Mouse (Mus musculus) MEL (cell line): ENCODE measurements around the gene Slfn2. TPM values are rescaled to one million over a fixed set of nuclear protein-coding genes. Genes with fewer than 3 reads are reported as not detected.

ENCODE experiments used
- CTCF ChIP-seq, 3 experiments: IDR thresholded peaks in 2 of 3; conservative IDR thresholded peaks in 1 of 3; 2 replicates each; pipeline ENCODE4 v1.5.1; 2011 to 2012; ENCODE audit warnings: low read length in 3 of 3, low read depth in 2 of 3, mild to moderate bottlenecking in 2 of 3, improper control_type of control experiment in 1 of 3, inconsistent platforms in 1 of 3, mixed read lengths in 1 of 3, moderate library complexity in 1 of 3; ENCODE audit not compliant: control insufficient read depth in 1 of 3, insufficient read depth in 1 of 3, poor library complexity in 1 of 3, severe bottlenecking in 1 of 3
- ELF1 ChIP-seq: IDR thresholded peaks from 2 replicates; pipeline ENCODE4 v1.6.1; 2014; ENCODE audit warnings: low read depth, mild to moderate bottlenecking, inconsistent platforms, low read length, improper control_type of control experiment, moderate library complexity
- EP300 ChIP-seq, 2 experiments: IDR thresholded peaks; 2 replicates each; pipeline ENCODE4 v1.6.1; 2011; ENCODE audit warnings: improper control_type of control experiment in 2 of 2, low read length in 2 of 2, low read depth in 1 of 2, mild to moderate bottlenecking in 1 of 2
- GABPA ChIP-seq: IDR thresholded peaks from 2 replicates; pipeline ENCODE4 v1.6.1; 2012; ENCODE audit warnings: low read depth, mild to moderate bottlenecking, inconsistent platforms, low read length, improper control_type of control experiment, moderate library complexity
- KAT2A ChIP-seq: conservative IDR thresholded peaks from 2 replicates; pipeline ENCODE4 v1.6.1; 2012; ENCODE audit warnings: low read depth, low read length, improper control_type of control experiment, inconsistent platforms
- MAFK ChIP-seq: IDR thresholded peaks from 2 replicates; pipeline ENCODE4 v1.6.1; 2011; ENCODE audit warnings: low read depth, mild to moderate bottlenecking, low read length, improper control_type of control experiment, borderline replicate concordance
- MAX ChIP-seq: IDR thresholded peaks from 2 replicates; pipeline ENCODE4 v1.6.1; 2011; ENCODE audit warnings: low read length, improper control_type of control experiment
- MEF2A ChIP-seq: IDR thresholded peaks from 2 replicates; pipeline ENCODE4 v1.6.1; 2014; ENCODE audit warnings: low read depth, mild to moderate bottlenecking, inconsistent platforms, low read length, improper control_type of control experiment; ENCODE audit not compliant: poor library complexity, insufficient replicate concordance, severe bottlenecking; ENCODE audit errors: extremely low read depth
- MXI1 ChIP-seq: IDR thresholded peaks from 2 replicates; pipeline ENCODE4 v1.6.1; 2011; ENCODE audit warnings: mild to moderate bottlenecking, low read depth, low read length, improper control_type of control experiment
- MYB ChIP-seq: IDR thresholded peaks from 2 replicates; pipeline ENCODE4 v1.6.1; 2011; ENCODE audit warnings: mild to moderate bottlenecking, low read depth, low read length, improper control_type of control experiment
- MYC ChIP-seq: IDR thresholded peaks from 2 replicates; pipeline ENCODE4 v1.6.1; 2011; ENCODE audit warnings: low read depth, mild to moderate bottlenecking, low read length, improper control_type of control experiment, moderate library complexity
- NRF1 ChIP-seq: IDR thresholded peaks from 2 replicates; pipeline ENCODE4 v1.6.1; 2014; ENCODE audit warnings: low read depth, mild to moderate bottlenecking, inconsistent platforms, low read length, improper control_type of control experiment, moderate library complexity; ENCODE audit not compliant: poor library complexity, insufficient read depth, severe bottlenecking
- POLR2A ChIP-seq, 2 experiments: IDR thresholded peaks; 2 replicates each; pipeline ENCODE4 v1.6.1; 2011 to 2012; ENCODE audit warnings: low read length in 2 of 2, mild to moderate bottlenecking in 2 of 2, control low read depth in 1 of 2, improper control_type of control experiment in 1 of 2, low read depth in 1 of 2, moderate library complexity in 1 of 2; ENCODE audit not compliant: control insufficient read depth in 1 of 2, insufficient read depth in 1 of 2, poor library complexity in 1 of 2
- RAD21 ChIP-seq: IDR thresholded peaks from 2 replicates; pipeline ENCODE4 v1.6.1; 2011; ENCODE audit warnings: mild to moderate bottlenecking, low read depth, low read length, improper control_type of control experiment
- SIN3A ChIP-seq: IDR thresholded peaks from 2 replicates; pipeline ENCODE4 v1.6.1; 2012; ENCODE audit warnings: low read length, improper control_type of control experiment, inconsistent platforms
- SMC3 ChIP-seq: IDR thresholded peaks from 2 replicates; pipeline ENCODE4 v1.6.1; 2011; ENCODE audit warnings: low read depth, low read length, improper control_type of control experiment
- TAL1 ChIP-seq: IDR thresholded peaks from 2 replicates; pipeline ENCODE4 v1.6.1; 2012; ENCODE audit warnings: mild to moderate bottlenecking, inconsistent platforms, low read length, moderate library complexity, mixed read lengths
- TBP ChIP-seq: IDR thresholded peaks from 2 replicates; pipeline ENCODE4 v1.8.0; 2011; ENCODE audit warnings: low read depth, low read length, improper control_type of control experiment
- TCF12 ChIP-seq: IDR thresholded peaks from 2 replicates; pipeline ENCODE4 v1.6.1; 2014; ENCODE audit warnings: low read depth, mild to moderate bottlenecking, inconsistent platforms, low read length, improper control_type of control experiment, moderate library complexity
- UBTF ChIP-seq: IDR thresholded peaks from 2 replicates; pipeline ENCODE4 v1.6.1; 2012; ENCODE audit warnings: low read depth, mild to moderate bottlenecking, inconsistent platforms, low read length, improper control_type of control experiment, moderate library complexity, borderline replicate concordance; ENCODE audit not compliant: insufficient read depth
- USF1 ChIP-seq: IDR thresholded peaks from 2 replicates; pipeline ENCODE4 v1.6.1; 2014; ENCODE audit warnings: low read depth, mild to moderate bottlenecking, inconsistent platforms, low read length, improper control_type of control experiment, moderate library complexity
- ZC3H11A ChIP-seq: IDR thresholded peaks from 2 replicates; pipeline ENCODE4 v1.6.1; 2012; ENCODE audit warnings: low read depth, mild to moderate bottlenecking, inconsistent platforms, low read length, improper control_type of control experiment
- ZKSCAN1 ChIP-seq: IDR thresholded peaks from 2 replicates; pipeline ENCODE4 v1.6.1; 2012; ENCODE audit warnings: low read depth, mild to moderate bottlenecking, inconsistent platforms, low read length, improper control_type of control experiment, moderate library complexity
- ZNF384 ChIP-seq: IDR thresholded peaks from 2 replicates; pipeline ENCODE4 v1.6.1; 2012; ENCODE audit warnings: low read depth, mild to moderate bottlenecking, inconsistent platforms, low read length, improper control_type of control experiment
- polyA plus RNA-seq, 2 experiments: library from polyadenylated mRNA; stranded (reverse) in 1 of 2; unstranded in 1 of 2; fragments of >175 nt in 1 of 2; fragments of >200 nt in 1 of 2; gene quantifications; 2 replicates each; pipeline versions ENCODE4 v1.2.1 to v1.2.4; 2012; ENCODE audit warnings: low replicate concordance in 2 of 2, low read depth in 1 of 2; ENCODE audit not compliant: insufficient read length in 2 of 2, insufficient read depth in 1 of 2, missing spikeins in 1 of 2
- total RNA-seq: library from RNA; depleted of rRNA; stranded (reverse); fragments of 300-350 nt; gene quantifications from 2 replicates; pipeline ENCODE4 v1.2.3, GENCODE M21; 2012

The Slfn2 gene
- total and polyA plus RNA-seq, 3 experiments = 0.07 to 0.46 TPM; not detected in 1

GRCm38 (mm10) chr11:83077714-83078422, 13.0 kb downstream of the Slfn2 start (continued):
- peak; percentile 56; the same call in 1 of the 2 replicates for TF ChIP-seq ELF1
- no peak for TF ChIP-seq GABPA
- TF ChIP-seq TAL1 = no peak
- no peak for TF ChIP-seq MAX
- TF ChIP-seq NRF1 = no peak
- TF ChIP-seq ZC3H11A = no peak
- no peak for TF ChIP-seq MYB
- no peak for TF ChIP-seq ZKSCAN1
- TF ChIP-seq RAD21 = no peak
- no peak for TF ChIP-seq SMC3
- TF ChIP-seq TBP = peak; percentile 91
- peak; percentile 60; the same call in 1 of the 2 replicates for TF ChIP-seq MXI1
- TF ChIP-seq MYC = peak; percentile 86
- TF ChIP-seq EP300 (IDR thresholded peaks at IDR 0.05; ENCODE audit: low read depth in 1 of 2, low read length in 2 of 2) = peak; percentile 94 to 95
- TF ChIP-seq SIN3A = peak; percentile 87
- TF ChIP-seq UBTF = no peak
- no peak for TF ChIP-seq KAT2A
- TF ChIP-seq MAFK = no peak
- TF ChIP-seq MEF2A = no peak
- no peak for TF ChIP-seq USF1
- TF ChIP-seq TCF12 = peak; percentile 39; the same call in 1 of the 2 replicates
- no peak for TF ChIP-seq CTCF (IDR thresholded peaks at IDR 0.05 in 2 of 3, conservative IDR thresholded peaks at IDR 0.05 in 1 of 3; ENCODE audit: control insufficient read depth in 1 of 3, insufficient read depth in 1 of 3, low read depth in 2 of 3, low read length in 3 of 3, poor library complexity in 1 of 3, severe bottlenecking in 1 of 3)
- no peak for TF ChIP-seq POLR2A (IDR thresholded peaks at IDR 0.05; ENCODE audit: control insufficient read depth in 1 of 2, insufficient read depth in 1 of 2, low read depth in 1 of 2, low read length in 2 of 2, poor library complexity in 1 of 2)
- TF ChIP-seq ZNF384 = no peak
